Mouse (Mus musculus) erythroblast, embryonic 14.5 days (primary cell): Measurements from ENCODE around the gene Epop. TPM values are rescaled to one million over a fixed set of nuclear protein-coding genes. Genes with fewer than 3 reads are reported as not detected.
"Not testable (repeated sequence)": the region's sequence is repeated elsewhere in the genome, so short reads cannot be mapped to it uniquely, and the experiment has no call there.

Experiments
- H3K27me3 ChIP-seq: 2 replicates; pipeline ENCODE4 v1.6.1; 2012; ENCODE audit warnings: inconsistent platforms; ENCODE audit not compliant: control insufficient read depth
- H3K36me3 ChIP-seq: 2 replicates; pipeline ENCODE4 v1.6.1; 2012; ENCODE audit warnings: mild to moderate bottlenecking, inconsistent platforms; ENCODE audit not compliant: control insufficient read depth
- H3K4me1 ChIP-seq: 2 replicates; pipeline ENCODE4 v1.6.1; 2012; ENCODE audit warnings: inconsistent platforms; ENCODE audit not compliant: control insufficient read depth
- H3K4me3 ChIP-seq: replicated peaks from 2 replicates; pipeline ENCODE3; 2012; ENCODE audit warnings: moderate library complexity, mild to moderate bottlenecking, inconsistent platforms
- H3K9me3 ChIP-seq: 2 replicates; pipeline ENCODE4 v1.6.1; 2012; ENCODE audit warnings: low read length, inconsistent platforms, mixed read lengths; ENCODE audit not compliant: control insufficient read depth
- GATA1 ChIP-seq: IDR thresholded peaks from 2 replicates; pipeline ENCODE4 v1.6.1; 2012; ENCODE audit warnings: low read length, inconsistent platforms, mixed read lengths
- TAL1 ChIP-seq: IDR thresholded peaks from 3 replicates; pipeline ENCODE4 v1.6.1; 2012; ENCODE audit warnings: low read length, inconsistent platforms, mixed read lengths
- polyA plus RNA-seq: library from polyadenylated mRNA; stranded (reverse); fragments of >175 nt; gene quantifications from 2 replicates; pipeline ENCODE4 v1.2.3, GENCODE M21; 2012

Gene Epop
- polyA plus RNA-seq, 1 experiment, result 0.13 TPM

GRCm38 (mm10) chr11:97635468-97636019 is 6.0 kb upstream of the Epop start:
- H3K4me3 ChIP-seq, result no peak overlapping the region
- peaks cover 15% of the 10 kb centered on the region for H3K27me3 ChIP-seq
- no peaks in the 10 kb centered on the region; the same call in 1 of the 2 replicates for H3K9me3 ChIP-seq
- H3K36me3 ChIP-seq, result no peaks in the 10 kb centered on the region
- TF ChIP-seq GATA1, result no peak
- no peak for TF ChIP-seq TAL1
- no peaks in the 10 kb centered on the region for H3K4me1 ChIP-seq

GRCm38 (mm10) chr11:97632440-97632839 is 2.9 kb upstream of the Epop start:
- H3K36me3 ChIP-seq, H3K9me3 ChIP-seq, H3K4me3 ChIP-seq: not testable (repeated sequence)
- H3K27me3 ChIP-seq, result peaks cover 46% of the 10 kb centered on the region
- peaks cover 11% of the 10 kb centered on the region for H3K4me1 ChIP-seq

DNA sequence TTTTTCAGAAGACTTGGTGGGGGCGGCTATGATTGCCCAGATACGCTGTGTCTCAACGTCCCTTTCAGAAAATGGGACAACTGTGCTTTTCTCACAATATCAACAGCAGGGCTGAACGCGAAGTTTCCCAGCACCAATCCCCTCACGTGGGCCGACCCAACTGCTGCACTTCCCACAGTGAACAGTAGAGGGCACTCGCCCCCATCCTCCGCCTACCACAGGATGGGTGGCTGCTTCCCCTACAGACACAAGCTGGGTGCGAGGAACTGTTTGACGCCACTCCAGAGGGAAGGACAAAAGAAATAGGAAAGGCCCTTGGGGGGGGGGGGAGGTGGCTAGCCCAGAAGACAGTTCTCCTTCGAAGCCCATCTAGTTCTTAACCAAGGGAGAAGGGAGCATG is 2.4 kb upstream of the Epop start:
- H3K27me3 ChIP-seq, result peaks cover 51% of the 10 kb centered on the region
- H3K9me3 ChIP-seq, result peaks cover 10% of the 10 kb centered on the region; the same call in 1 of the 2 replicates
- TF ChIP-seq TAL1 (no peak), GATA1 (no peak)

GRCm38 (mm10) chr11:97631500-97631899 is 2.0 kb upstream of the Epop start:
- Histone ChIP-seq H3K27me3 (peaks cover 56% of the 10 kb centered on the region), H3K36me3 (no peaks in the 10 kb centered on the region), H3K4me1 (peaks cover 11% of the 10 kb centered on the region), H3K4me3 (no peak overlapping the region), H3K9me3 (peaks cover 10% of the 10 kb centered on the region; the same call in 1 of the 2 replicates)
- no peak for TF ChIP-seq TAL1
- TF ChIP-seq GATA1, result no peak

More for the DNA sequence above, 2.4 kb upstream of the Epop start:
- Histone ChIP-seq H3K36me3 (no peaks in the 10 kb centered on the region), H3K4me3 (no peak overlapping the region), H3K4me1 (peaks cover 11% of the 10 kb centered on the region)

DNA sequence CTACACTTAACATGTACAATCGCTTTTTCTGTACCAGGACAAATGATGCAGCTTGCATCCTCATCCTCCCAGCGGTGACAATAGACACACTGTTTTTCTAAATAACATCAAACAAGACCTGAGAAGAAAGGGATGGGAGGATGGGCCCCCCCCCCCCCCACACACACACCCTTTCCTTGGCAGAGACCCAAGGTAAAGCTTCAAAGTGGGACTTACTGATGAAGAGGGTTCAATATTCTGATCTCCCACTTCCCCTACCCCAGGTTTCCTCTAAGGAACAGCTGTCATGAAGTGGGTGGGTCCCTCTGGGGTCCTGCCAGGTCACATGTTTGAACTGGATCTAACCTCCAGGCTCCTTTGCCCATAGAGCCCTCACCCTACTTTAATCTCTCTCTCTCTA is 1.5 kb upstream of the Epop start:
- Histone ChIP-seq H3K4me1 (peaks cover 11% of the 10 kb centered on the region), H3K9me3 (peaks cover 10% of the 10 kb centered on the region; the same call in 1 of the 2 replicates), H3K4me3 (no peak overlapping the region), H3K27me3 (peaks cover 60% of the 10 kb centered on the region), H3K36me3 (no peaks in the 10 kb centered on the region)
- no peak for TF ChIP-seq TAL1
- TF ChIP-seq GATA1, result no peak

DNA sequence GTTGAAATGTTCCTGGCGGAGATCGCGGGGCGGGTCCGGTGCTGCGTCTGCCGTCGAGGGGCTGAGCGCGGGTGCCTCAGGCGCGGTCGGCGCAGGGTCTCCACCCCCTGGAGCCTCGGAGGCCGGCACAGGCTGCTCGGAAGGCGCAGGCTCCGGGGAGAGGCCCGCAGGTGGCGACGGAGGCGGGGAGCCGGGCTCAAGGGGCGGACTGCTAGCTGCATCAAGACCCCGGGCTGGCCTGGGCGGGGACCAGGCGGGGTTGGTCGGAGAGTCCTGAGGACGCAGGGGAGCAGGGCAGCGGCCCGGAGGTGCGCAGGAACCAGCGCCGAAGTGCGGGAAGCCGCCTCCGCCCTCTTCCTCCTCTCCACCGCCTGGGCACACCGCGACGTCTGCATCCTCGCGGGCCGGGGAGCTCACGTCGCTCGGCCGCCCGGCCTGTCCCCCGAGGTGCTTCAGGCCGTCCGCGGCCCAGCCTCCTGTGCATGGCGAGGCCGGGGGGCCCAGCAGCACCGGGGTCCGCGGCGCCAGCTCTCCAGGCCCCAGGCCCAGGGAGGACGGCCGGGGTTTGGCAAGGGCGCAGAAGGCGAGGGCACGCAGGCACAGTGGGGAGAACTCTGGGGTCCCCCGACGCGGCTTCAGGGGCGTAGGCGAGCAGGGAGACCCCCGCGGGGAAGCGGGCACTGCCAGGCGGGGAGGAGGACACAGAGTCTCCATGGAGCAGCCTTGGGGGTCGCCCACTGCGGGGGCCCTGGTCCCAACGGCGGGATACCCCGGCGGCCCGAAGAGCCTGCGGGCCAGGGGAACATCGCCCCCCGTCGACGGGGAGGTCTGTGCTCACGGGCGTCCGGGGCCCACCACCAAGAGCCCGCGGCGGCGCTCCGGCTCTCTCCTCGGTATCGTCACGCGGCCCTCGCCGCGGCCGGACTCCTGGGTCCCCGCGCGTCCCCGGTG is 659 bp downstream of the Epop start:
- Histone ChIP-seq H3K27me3 (peaks cover 82% of the 10 kb centered on the region), H3K9me3 (peaks cover 10% of the 10 kb centered on the region; the same call in 1 of the 2 replicates), H3K36me3 (no peaks in the 10 kb centered on the region), H3K4me1 (peaks cover 11% of the 10 kb centered on the region), H3K4me3 (peak overlapping the region; percentile 44)
- no peak for TF ChIP-seq TAL1
- no peak for TF ChIP-seq GATA1

DNA sequence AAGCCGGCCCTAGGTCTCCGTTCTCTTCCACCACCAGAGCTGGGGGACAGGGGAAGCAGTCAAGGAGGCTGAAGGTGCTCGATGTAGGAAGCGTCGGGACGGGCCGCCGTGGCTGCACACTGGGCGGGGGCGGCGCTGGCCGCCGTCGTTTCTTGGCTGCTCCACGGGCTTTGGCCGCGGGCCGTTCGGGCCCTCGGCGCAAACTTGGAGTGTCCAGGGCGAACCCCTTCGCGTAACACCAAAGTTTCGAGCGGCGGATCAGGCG is 1.3 kb downstream of the Epop start:
- Histone ChIP-seq H3K9me3 (peaks cover 10% of the 10 kb centered on the region; the same call in 1 of the 2 replicates), H3K36me3 (no peaks in the 10 kb centered on the region), H3K27me3 (peaks cover 86% of the 10 kb centered on the region), H3K4me1 (peaks cover 11% of the 10 kb centered on the region), H3K4me3 (no peak overlapping the region)
- no peak for TF ChIP-seq TAL1
- no peak for TF ChIP-seq GATA1

GRCm38 (mm10) chr11:97627556-97628302 is 1.8 kb downstream of the Epop start:
- Histone ChIP-seq H3K9me3 (peaks cover 10% of the 10 kb centered on the region; the same call in 1 of the 2 replicates), H3K4me1 (peaks cover 11% of the 10 kb centered on the region), H3K27me3 (peaks cover 88% of the 10 kb centered on the region), H3K4me3 (no peak overlapping the region), H3K36me3 (no peaks in the 10 kb centered on the region)
- no peak for TF ChIP-seq TAL1
- no peak for TF ChIP-seq GATA1

- Histone ChIP-seq H3K27me3 (peaks cover 86% of the 10 kb centered on the region), H3K36me3 (no peaks in the 10 kb centered on the region), H3K4me3 (no peak overlapping the region), H3K9me3 (peaks cover 10% of the 10 kb centered on the region; the same call in 1 of the 2 replicates), H3K4me1 (peaks cover 11% of the 10 kb centered on the region)
- TF ChIP-seq TAL1 (no peak), GATA1 (no peak)
Observed at GRCm38 (mm10) chr11:97626850-97627249, 2.7 kb downstream of the Epop start.
